Mouse (Mus musculus) erythroblast, adult 5-6 weeks (primary cell): ENCODE results near the gene Tescl. TPM values are rescaled to one million over a fixed set of nuclear protein-coding genes. Genes with fewer than 3 reads are reported as not detected.

ENCODE experiments used
- ATAC-seq: replicated peaks from 2 replicates; pipeline ENCODE4 v1.8.0; 2016; ENCODE audit warnings: moderate number of reproducible peaks, mild to moderate bottlenecking, moderate TSS enrichment, inconsistent platforms; ENCODE audit not compliant: poor library complexity, low FRiP score, severe bottlenecking
- total RNA-seq, 2 experiments: library from RNA; stranded (forward) in 1 of 2; stranded (reverse) in 1 of 2; fragments of 150-400 nt in 1 of 2; fragments of 200-764, 138-1000 nt in 1 of 2; gene quantifications; 2 replicates each; pipeline versions ENCODE4 v1.2.3 to v1.2.4; 2015 to 2017; ENCODE audit warnings: low replicate concordance in 2 of 2

The Tescl gene
- total RNA-seq (2015; ENCODE audit: low replicate concordance) (not detected in 2 replicates), total RNA-seq (2017; ENCODE audit: low replicate concordance) (not detected in 2 replicates)

GRCm38 (mm10) chr7:24333304-24333986 is at the start of gene Tescl:
Gene Tescl (minus strand): TSS chr7:24333936.
- ATAC-seq = no peak

- ATAC-seq = no peak
These were observed 49.1 kb upstream of the Tescl start for GRCm38 (mm10) chr7:24382730-24383372.

- no peak for ATAC-seq
These were observed 46.6 kb upstream of the Tescl start for GRCm38 (mm10) chr7:24380370-24380769.

GRCm38 (mm10) chr7:24379934-24380333 is 46.2 kb upstream of the Tescl start:
- ATAC-seq = no peak

GRCm38 (mm10) chr7:24378049-24378701 is 44.4 kb upstream of the Tescl start:
- no peak for ATAC-seq

GRCm38 (mm10) chr7:24377091-24377865 is 43.5 kb upstream of the Tescl start:
- peak; percentile 84 for ATAC-seq

- ATAC-seq = no peak
These were observed 42.7 kb upstream of the Tescl start for GRCm38 (mm10) chr7:24376456-24376855.

- no peak for ATAC-seq
These were observed 40.0 kb upstream of the Tescl start for GRCm38 (mm10) chr7:24373538-24374379.

GRCm38 (mm10) chr7:24372786-24373185 is 39.0 kb upstream of the Tescl start:
- no peak for ATAC-seq

GRCm38 (mm10) chr7:24372300-24372699 is 38.6 kb upstream of the Tescl start:
- ATAC-seq = peak; percentile 35

- no peak for ATAC-seq
These were observed 38.0 kb upstream of the Tescl start for GRCm38 (mm10) chr7:24371809-24372145.

- ATAC-seq = peak; percentile 66
These were observed 37.5 kb upstream of the Tescl start for GRCm38 (mm10) chr7:24371012-24371808.

GRCm38 (mm10) chr7:24369731-24370541 is 36.2 kb upstream of the Tescl start, which contains the start of gene Kcnn4:
Gene Kcnn4 (plus strand): TSS chr7:24370263.
- ATAC-seq = peak; percentile 13

- no peak for ATAC-seq
These were observed 35.2 kb upstream of the Tescl start for GRCm38 (mm10) chr7:24368946-24369345.

GRCm38 (mm10) chr7:24368226-24368625 is 34.5 kb upstream of the Tescl start:
- ATAC-seq = no peak

GRCm38 (mm10) chr7:24366716-24367632 is 33.2 kb upstream of the Tescl start:
- ATAC-seq = peak; percentile 38
